Mouse (Mus musculus) layer of hippocampus, adult 9-10 months (tissue): Measurements from ENCODE around the gene Rabl6.
"Not testable (repeated sequence)": the region's sequence is repeated elsewhere in the genome, so short reads cannot be mapped to it uniquely, and the experiment has no call there.

ENCODE experiments used
- DNase-seq: peaks from one replicate; pipeline ENCODE4 v3.0.0; 2022; ENCODE audit warnings: low spot score

Rabl6 gene

GRCm38 (mm10) chr2:25574579-25575431 lies 33.5 kb downstream of the Rabl6 start, which contains the start of the genes Mamdc4 and Phpt1:
Gene Mamdc4, minus strand, starts transcription at chr2:25574845.
Gene Phpt1, minus strand, starts transcription at chr2:25575224.
- DNase-seq, result peak; percentile 98

GRCm38 (mm10) chr2:25574136-25574535 lies 34.2 kb downstream of the Rabl6 start:
- no peak for DNase-seq

- no peak for DNase-seq
Observed at GRCm38 (mm10) chr2:25573068-25573467, 35.3 kb downstream of the Rabl6 start.

GRCm38 (mm10) chr2:25571221-25571620 lies 37.1 kb downstream of the Rabl6 start:
- DNase-seq, result no peak

- no peak for DNase-seq
Observed at GRCm38 (mm10) chr2:25569323-25569722, 39.0 kb downstream of the Rabl6 start.

GRCm38 (mm10) chr2:25568473-25569019 lies 39.8 kb downstream of the Rabl6 start:
- no peak for DNase-seq

GRCm38 (mm10) chr2:25566558-25566957 lies 41.8 kb downstream of the Rabl6 start:
- DNase-seq, result no peak

GRCm38 (mm10) chr2:25565741-25566140 lies 42.6 kb downstream of the Rabl6 start:
- no peak for DNase-seq

GRCm38 (mm10) chr2:25561946-25562345 lies 46.4 kb downstream of the Rabl6 start:
- no peak for DNase-seq

- no peak for DNase-seq
Observed at GRCm38 (mm10) chr2:25560551-25560950, 47.8 kb downstream of the Rabl6 start.

GRCm38 (mm10) chr2:25558774-25559173 lies 49.5 kb downstream of the Rabl6 start:
- no peak for DNase-seq

GRCm38 (mm10) chr2:25557964-25558360 lies 50.4 kb downstream of the Rabl6 start:
- no peak for DNase-seq

- DNase-seq, result peak; percentile 73
Observed at GRCm38 (mm10) chr2:25557221-25557963, 50.9 kb downstream of the Rabl6 start, which contains the start of gene Edf1. Gene Edf1, plus strand, starts transcription at chr2:25557847.

- no peak for DNase-seq
Observed at GRCm38 (mm10) chr2:25556296-25556695, 52.0 kb downstream of the Rabl6 start.

GRCm38 (mm10) chr2:25555479-25555878 lies 52.8 kb downstream of the Rabl6 start:
- DNase-seq, result not testable (repeated sequence)

GRCm38 (mm10) chr2:25553171-25553786 lies 55.0 kb downstream of the Rabl6 start:
- DNase-seq, result not testable (repeated sequence)

- DNase-seq, result no peak
Observed at GRCm38 (mm10) chr2:25551186-25551585, 57.1 kb downstream of the Rabl6 start.

GRCm38 (mm10) chr2:25549021-25549991 lies 59.0 kb downstream of the Rabl6 start:
- DNase-seq, result no peak

- DNase-seq, result peak; percentile 95
Observed at GRCm38 (mm10) chr2:25546811-25547491, 61.4 kb downstream of the Rabl6 start, which contains the start of gene Traf2. Gene Traf2, minus strand, starts transcription at chr2:25546940.
